Mouse (Mus musculus) liver, embryonic 14.5 days (tissue): ENCODE measurements around the gene Mill2. TPM values are rescaled to one million over a fixed set of nuclear protein-coding genes. Genes with fewer than 3 reads are reported as not detected.

Experiments
- ATAC-seq: fragments of 200-750 bp; cut with Nextera tagmentation; 2 replicates; pipeline ENCODE4 v1.8.0; 2017; ENCODE audit warnings: moderate number of reproducible peaks, mild to moderate bottlenecking, moderate library complexity; ENCODE audit not compliant: insufficient read depth
- DNase-seq, 3 experiments: peaks; one replicate each; pipeline ENCODE4 v3.0.0-alpha.2; 2012 to 2013; ENCODE audit warnings: low read depth in 3 of 3, low spot score in 3 of 3
- H3K27ac ChIP-seq: fragments of 300-500 bp; sonication (generic); 2 replicates; pipeline ENCODE4 v1.5.1; 2014; ENCODE audit warnings: moderate library complexity, mild to moderate bottlenecking, control low read depth, inconsistent platforms
- H3K27me3 ChIP-seq: fragments of 300-500 bp; sonication (generic); 2 replicates; pipeline ENCODE4 v1.6.1; 2014; ENCODE audit warnings: mild to moderate bottlenecking, low read length, moderate library complexity; ENCODE audit not compliant: control insufficient read depth, insufficient read depth
- H3K36me3 ChIP-seq: fragments of 300-500 bp; sonication (generic); replicated peaks from 2 replicates; pipeline ENCODE4 v1.6.1; 2014; ENCODE audit warnings: low read depth; ENCODE audit not compliant: control insufficient read depth, insufficient read depth
- H3K4me1 ChIP-seq, 2 experiments: fragments of 200-500 bp in 1 of 2; fragments of 300-500 bp in 1 of 2; sonication (generic) in 1 of 2; replicated peaks; 2 replicates each; pipeline ENCODE4 v1.6.1; 2012 to 2014; ENCODE audit warnings: antibody characterized with exemption in 1 of 2, inconsistent platforms in 1 of 2, low read length in 1 of 2; ENCODE audit not compliant: control insufficient read depth in 2 of 2, insufficient read depth in 2 of 2
- H3K4me2 ChIP-seq: fragments of 300-500 bp; sonication (generic); 2 replicates; pipeline ENCODE4 v1.6.1; 2014; ENCODE audit warnings: low read depth, mild to moderate bottlenecking, control low read depth, moderate library complexity
- H3K4me3 ChIP-seq, 2 experiments: fragments of 200-500 bp in 1 of 2; fragments of 300-500 bp in 1 of 2; sonication (generic) in 1 of 2; 2 replicates each; pipeline ENCODE4 v1.5.1; 2012 to 2014; ENCODE audit warnings: low read depth in 2 of 2, low read length in 2 of 2, mild to moderate bottlenecking in 2 of 2, control low read depth in 1 of 2, inconsistent platforms in 1 of 2, moderate library complexity in 1 of 2; ENCODE audit not compliant: insufficient read depth in 1 of 2
- H3K9ac ChIP-seq: fragments of 300-500 bp; sonication (generic); replicated peaks from 2 replicates; pipeline ENCODE4 v1.6.1; 2014; ENCODE audit warnings: mild to moderate bottlenecking, control low read depth, moderate library complexity
- H3K9me3 ChIP-seq: fragments of 300-500 bp; sonication (generic); 2 replicates; pipeline ENCODE4 v1.6.1; 2016; ENCODE audit warnings: low read length, mixed read lengths; ENCODE audit not compliant: control insufficient read depth
- CTCF ChIP-seq: IDR thresholded peaks from 2 replicates; pipeline ENCODE4 v1.5.1; 2016; ENCODE audit warnings: antibody characterized with exemption, low read depth, control low read depth
- EP300 ChIP-seq: IDR thresholded peaks from 2 replicates; pipeline ENCODE4 v1.6.1; 2016; ENCODE audit warnings: antibody characterized with exemption, low read depth
- WGBS: fragments of 180-500 bp; shearing (Covaris S2); extraction: QIAGEN DNeasy Blood & Tissue Kit; methylation state at CpG from one replicate; pipeline ENCODE4 v1.1.7; 2014; ENCODE audit not compliant: insufficient replicate concordance; 5-methylcytosine and 5-hydroxymethylcytosine counted together
- polyA plus RNA-seq, 2 experiments: library from polyadenylated mRNA; depleted of rRNA in 1 of 2; stranded (reverse) in 1 of 2; unstranded in 1 of 2; fragments of >200 nt; fragmentation: Nextera tagmentation in 1 of 2; extraction: Ambion mirVana in 1 of 2; gene quantifications; 2 replicates each; pipeline versions ENCODE4 v1.2.1 to v1.2.3; 2012 to 2014

Mill2 gene
- polyA plus RNA-seq, 2 experiments: 0.09 to 0.18 TPM

- Histone ChIP-seq H3K9ac (no peak overlapping the region), H3K4me3 (peak overlapping the region in 1 of 2 experiments; percentile 34; a peak in 1 of 4 replicates), H3K4me1 (peaks cover 0 to 2% of the 10 kb centered on the region in 2 experiments; a peak in 2 of 4 replicates), H3K36me3 (no peaks in the 10 kb centered on the region), H3K27me3 (peaks cover 14% of the 10 kb centered on the region), H3K9me3 (no peaks in the 10 kb centered on the region), H3K4me2 (peak overlapping the region; percentile 58), H3K27ac (no peak overlapping the region)
- ATAC-seq (peak; percentile 44; the same call in 1 of the 2 replicates), DNase-seq (peak; percentile 26 to 50 (median 35))
- 5% methylated on average over 41 of the region's 41 CpGs for WGBS
- TF ChIP-seq EP300 (no peak), CTCF (no peak)
Observed at GRCm38 (mm10) chr7:18893651-18894430, 54.1 kb downstream of the Mill2 start.

GRCm38 (mm10) chr7:18896536-18896935 lies 56.8 kb downstream of the Mill2 start:
- H3K9me3 ChIP-seq: no peaks in the 10 kb centered on the region
- peaks cover 14% of the 10 kb centered on the region for H3K27me3 ChIP-seq
- DNase-seq: no peak
- no peak overlapping the region for H3K4me3 ChIP-seq
- H3K36me3 ChIP-seq: no peaks in the 10 kb centered on the region
- ATAC-seq: no peak
- 60% methylated on average over 5 of the region's 5 CpGs for WGBS
- H3K4me2 ChIP-seq: no peak overlapping the region
- H3K4me1 ChIP-seq: peaks cover 0 to 2% of the 10 kb centered on the region in 2 experiments; a peak in 2 of 4 replicates
- no peak overlapping the region for H3K9ac ChIP-seq
- peak; percentile 53 for TF ChIP-seq CTCF
- TF ChIP-seq EP300: no peak
- no peak overlapping the region for H3K27ac ChIP-seq

GRCm38 (mm10) chr7:18900513-18900912 lies 60.7 kb downstream of the Mill2 start:
- Histone ChIP-seq H3K9ac (no peak overlapping the region), H3K4me1 (no peaks in the 10 kb centered on the region), H3K4me3 (no peak overlapping the region), H3K4me2 (no peak overlapping the region), H3K36me3 (no peaks in the 10 kb centered on the region), H3K9me3 (no peaks in the 10 kb centered on the region), H3K27ac (no peak overlapping the region), H3K27me3 (no peaks in the 10 kb centered on the region)
- no peak for TF ChIP-seq EP300
- no peak for TF ChIP-seq CTCF
- ATAC-seq (no peak), DNase-seq (no peak)
- WGBS: 65% methylated on average over 2 of the region's 2 CpGs

DNA sequence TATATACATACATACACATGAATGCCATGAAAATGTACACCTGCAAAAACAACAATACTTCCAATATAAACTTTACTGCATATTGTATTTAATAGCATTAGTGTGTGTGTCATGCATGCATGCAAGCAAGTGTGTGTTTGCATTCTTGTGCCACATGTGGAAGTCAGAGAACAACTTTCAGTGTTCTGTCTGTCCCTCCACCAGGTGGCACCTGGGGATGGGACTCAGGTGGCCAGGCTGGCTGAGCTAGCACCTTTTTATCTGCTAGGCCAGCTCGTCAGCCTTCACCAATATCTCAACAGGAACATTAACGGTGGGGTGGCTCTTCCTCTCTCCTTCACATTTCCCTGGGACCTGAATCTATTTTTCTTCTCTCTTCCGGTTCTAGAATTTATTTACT lies 62.7 kb downstream of the Mill2 start:
- no peaks in the 10 kb centered on the region for H3K36me3 ChIP-seq
- H3K4me2 ChIP-seq: no peak overlapping the region
- no peaks in the 10 kb centered on the region for H3K27me3 ChIP-seq
- DNase-seq (no peak), ATAC-seq (no peak)
- H3K4me3 ChIP-seq: no peak overlapping the region
- no peaks in the 10 kb centered on the region for H3K4me1 ChIP-seq
- H3K9me3 ChIP-seq: no peaks in the 10 kb centered on the region
- TF ChIP-seq EP300 (no peak), CTCF (no peak)
- no peak overlapping the region for H3K9ac ChIP-seq
- 63% methylated on average over 3 of the region's 3 CpGs for WGBS
- no peak overlapping the region for H3K27ac ChIP-seq

DNA sequence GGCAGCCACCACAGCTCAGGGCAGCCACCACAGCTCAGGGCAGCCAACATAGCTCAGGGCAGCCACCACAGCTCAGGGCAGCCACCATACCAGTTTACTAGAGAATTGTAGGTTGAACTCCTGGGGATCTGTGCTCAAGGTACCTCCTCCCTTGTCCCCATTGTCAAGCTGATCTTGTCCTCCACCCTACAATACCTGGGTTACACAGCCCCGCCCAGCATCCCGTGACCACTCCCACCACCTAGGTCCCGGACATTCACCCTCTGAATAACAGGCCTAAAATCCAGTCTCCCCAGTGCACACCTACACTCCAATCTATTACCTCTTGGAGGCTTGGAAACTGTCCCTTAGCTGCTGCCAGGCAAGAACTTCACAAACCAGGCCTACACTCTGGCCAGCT lies 65.2 kb downstream of the Mill2 start:
- Histone ChIP-seq H3K4me3 (no peak overlapping the region), H3K36me3 (no peaks in the 10 kb centered on the region), H3K9me3 (no peaks in the 10 kb centered on the region), H3K4me1 (peaks cover 0 to 7% of the 10 kb centered on the region in 2 experiments; a peak in 2 of 4 replicates), H3K4me2 (no peak overlapping the region), H3K27me3 (no peaks in the 10 kb centered on the region), H3K27ac (no peak overlapping the region), H3K9ac (no peak overlapping the region)
- 70% methylated on average over 3 of the region's 3 CpGs for WGBS
- DNase-seq (no peak), ATAC-seq (no peak)
- TF ChIP-seq CTCF: no peak
- TF ChIP-seq EP300: no peak
